Mouse (Mus musculus) lung, embryonic 16.5 days (tissue): Measurements from ENCODE around the gene Clstn2. TPM values are rescaled to one million over a fixed set of nuclear protein-coding genes. Genes with fewer than 3 reads are reported as not detected.
A peak's percentile ranks its signal among the peaks of the same experiment; 100 is the strongest.

Experiments
- ATAC-seq: fragments of 200-750 bp; cut with Nextera tagmentation; 2 replicates; pipeline ENCODE4 v1.8.0; 2017; ENCODE audit warnings: low read depth, mild to moderate bottlenecking, moderate library complexity
- H3K27ac ChIP-seq: fragments of 300-500 bp; sonication (generic); 2 replicates; pipeline ENCODE4 v1.5.1; 2014; ENCODE audit warnings: mild to moderate bottlenecking, control low read depth, low read length
- H3K27me3 ChIP-seq: fragments of 300-500 bp; sonication (generic); 2 replicates; pipeline ENCODE4 v1.6.1; 2014; ENCODE audit warnings: low read depth, low read length, mixed read lengths; ENCODE audit not compliant: control insufficient read depth, insufficient read depth
- H3K36me3 ChIP-seq: fragments of 300-500 bp; sonication (generic); 2 replicates; pipeline ENCODE4 v1.6.1; 2014; ENCODE audit warnings: low read length; ENCODE audit not compliant: control insufficient read depth, insufficient read depth
- H3K4me1 ChIP-seq: fragments of 300-500 bp; sonication (generic); replicated peaks from 2 replicates; pipeline ENCODE4 v1.6.1; 2014; ENCODE audit warnings: low read length, mixed read lengths; ENCODE audit not compliant: control insufficient read depth, insufficient read depth
- H3K4me2 ChIP-seq: fragments of 300-500 bp; sonication (generic); 2 replicates; pipeline ENCODE4 v1.6.1; 2014; ENCODE audit warnings: low read depth, low read length, control low read depth
- H3K4me3 ChIP-seq: fragments of 300-500 bp; sonication (generic); 2 replicates; pipeline ENCODE4 v1.5.1; 2014; ENCODE audit warnings: mild to moderate bottlenecking, low read length, control low read depth
- H3K9ac ChIP-seq: fragments of 300-500 bp; sonication (generic); 2 replicates; pipeline ENCODE4 v1.6.1; 2014; ENCODE audit warnings: low read length, control low read depth
- H3K9me3 ChIP-seq: fragments of 300-500 bp; sonication (generic); 2 replicates; pipeline ENCODE4 v1.6.1; 2016; ENCODE audit warnings: low read length; ENCODE audit not compliant: control insufficient read depth
- WGBS: fragments of 180-500 bp; shearing (Covaris S2); extraction: QIAGEN DNeasy Blood & Tissue Kit; methylation state at CpG from one replicate; pipeline ENCODE4 v1.1.7; 2014; 5-methylcytosine and 5-hydroxymethylcytosine counted together
- polyA plus RNA-seq: library from polyadenylated mRNA; unstranded; fragments of >200 nt; fragmentation: Nextera tagmentation; extraction: Ambion mirVana; gene quantifications from 2 replicates; pipeline ENCODE4 v1.2.1, GENCODE M21; 2015

Gene Clstn2
- polyA plus RNA-seq, 1 experiment from 2014 or later: 1.5 TPM

- WGBS: 81% methylated on average over 8 of the region's 8 CpGs
- H3K36me3 ChIP-seq: no peaks in the 10 kb centered on the region
- no peaks in the 10 kb centered on the region for H3K9me3 ChIP-seq
- H3K4me1 ChIP-seq: no peaks in the 10 kb centered on the region
- no peak overlapping the region for H3K9ac ChIP-seq
- H3K4me3 ChIP-seq: no peak overlapping the region
- no peak overlapping the region for H3K4me2 ChIP-seq
- no peak for ATAC-seq
- H3K27ac ChIP-seq: no peak overlapping the region
- H3K27me3 ChIP-seq: no peaks in the 10 kb centered on the region
Measured at GRCm38 (mm10) chr9:97603729-97604128, 429.3 kb downstream of the Clstn2 start.

GRCm38 (mm10) chr9:97602476-97602875 lies 430.5 kb downstream of the Clstn2 start:
- Histone ChIP-seq H3K4me2 (no peak overlapping the region), H3K9ac (no peak overlapping the region), H3K4me3 (no peak overlapping the region), H3K27me3 (no peaks in the 10 kb centered on the region), H3K9me3 (no peaks in the 10 kb centered on the region), H3K36me3 (no peaks in the 10 kb centered on the region), H3K4me1 (no peaks in the 10 kb centered on the region), H3K27ac (no peak overlapping the region)
- peak; percentile 52; the same call in 1 of the 2 replicates for ATAC-seq
- WGBS: 46% methylated on average over 5 of the region's 5 CpGs

GRCm38 (mm10) chr9:97599006-97599405 lies 434.0 kb downstream of the Clstn2 start:
- Histone ChIP-seq H3K36me3 (no peaks in the 10 kb centered on the region), H3K9ac (no peak overlapping the region), H3K27me3 (no peaks in the 10 kb centered on the region), H3K9me3 (no peaks in the 10 kb centered on the region), H3K4me3 (no peak overlapping the region), H3K4me1 (no peaks in the 10 kb centered on the region), H3K27ac (no peak overlapping the region), H3K4me2 (no peak overlapping the region)
- 84% methylated on average over 3 of the region's 3 CpGs for WGBS
- ATAC-seq: no peak

- ATAC-seq: 0 out of 2 replicates have a peak, but pooled peaks have one; percentile 26
- no peak overlapping the region for H3K4me2 ChIP-seq
- no peak overlapping the region for H3K27ac ChIP-seq
- no peaks in the 10 kb centered on the region for H3K9me3 ChIP-seq
- no peaks in the 10 kb centered on the region for H3K4me1 ChIP-seq
- H3K4me3 ChIP-seq: no peak overlapping the region
- H3K9ac ChIP-seq: no peak overlapping the region
- H3K27me3 ChIP-seq: no peaks in the 10 kb centered on the region
- WGBS: 60% methylated on average over 4 of the region's 4 CpGs
- H3K36me3 ChIP-seq: no peaks in the 10 kb centered on the region
Measured at GRCm38 (mm10) chr9:97590712-97591111, 442.3 kb downstream of the Clstn2 start.

- ATAC-seq: no peak
- Histone ChIP-seq H3K9me3 (no peaks in the 10 kb centered on the region), H3K4me3 (no peak overlapping the region), H3K4me1 (no peaks in the 10 kb centered on the region; the same call in 1 of the 2 replicates), H3K27ac (no peak overlapping the region), H3K4me2 (no peak overlapping the region), H3K9ac (no peak overlapping the region), H3K36me3 (no peaks in the 10 kb centered on the region), H3K27me3 (no peaks in the 10 kb centered on the region)
- WGBS: 52% methylated on average over 7 of the region's 7 CpGs
Measured at GRCm38 (mm10) chr9:97570881-97571280, 462.1 kb downstream of the Clstn2 start.

GRCm38 (mm10) chr9:97563121-97563520 lies 469.9 kb downstream of the Clstn2 start:
- no peak overlapping the region for H3K27ac ChIP-seq
- no peak for ATAC-seq
- no peak overlapping the region for H3K4me2 ChIP-seq
- H3K9me3 ChIP-seq: no peaks in the 10 kb centered on the region
- 82% methylated on average over 6 of the region's 6 CpGs for WGBS
- no peaks in the 10 kb centered on the region for H3K27me3 ChIP-seq
- no peak overlapping the region for H3K9ac ChIP-seq
- H3K36me3 ChIP-seq: no peaks in the 10 kb centered on the region
- H3K4me3 ChIP-seq: no peak overlapping the region
- H3K4me1 ChIP-seq: no peaks in the 10 kb centered on the region

GRCm38 (mm10) chr9:97544359-97544758 lies 488.6 kb downstream of the Clstn2 start:
- H3K4me2 ChIP-seq: no peak overlapping the region
- WGBS: 80% methylated on average over 4 of the region's 4 CpGs
- no peak for ATAC-seq
- no peaks in the 10 kb centered on the region for H3K36me3 ChIP-seq
- H3K27me3 ChIP-seq: no peaks in the 10 kb centered on the region
- H3K9me3 ChIP-seq: no peaks in the 10 kb centered on the region
- no peaks in the 10 kb centered on the region for H3K4me1 ChIP-seq
- no peak overlapping the region for H3K4me3 ChIP-seq
- no peak overlapping the region for H3K27ac ChIP-seq
- H3K9ac ChIP-seq: no peak overlapping the region

GRCm38 (mm10) chr9:97541419-97541818 lies 491.6 kb downstream of the Clstn2 start:
- WGBS: 83% methylated on average over 6 of the region's 6 CpGs
- no peaks in the 10 kb centered on the region for H3K9me3 ChIP-seq
- no peak overlapping the region for H3K4me3 ChIP-seq
- H3K9ac ChIP-seq: no peak overlapping the region
- H3K4me1 ChIP-seq: peaks cover 4% of the 10 kb centered on the region; the same call in 1 of the 2 replicates
- no peak overlapping the region for H3K4me2 ChIP-seq
- no peak overlapping the region for H3K27ac ChIP-seq
- no peak for ATAC-seq
- no peaks in the 10 kb centered on the region for H3K36me3 ChIP-seq
- H3K27me3 ChIP-seq: no peaks in the 10 kb centered on the region

GRCm38 (mm10) chr9:97538075-97538779 lies 494.8 kb downstream of the Clstn2 start:
- Histone ChIP-seq H3K9ac (no peak overlapping the region), H3K27me3 (no peaks in the 10 kb centered on the region), H3K4me3 (no peak overlapping the region), H3K36me3 (no peaks in the 10 kb centered on the region), H3K9me3 (no peaks in the 10 kb centered on the region), H3K27ac (no peak overlapping the region), H3K4me2 (no peak overlapping the region), H3K4me1 (peaks cover 4% of the 10 kb centered on the region; the same call in 1 of the 2 replicates)
- WGBS: 49% methylated on average over 8 of the region's 8 CpGs
- ATAC-seq: no peak
